Mouse (Mus musculus) c-Kit-positive CD71-negative TER-119-negative erythroid progenitor cells, embryonic 14.5 days (primary cell): Measurements from ENCODE around the gene Gm20517.
"Not testable (repeated sequence)": the region's sequence is repeated elsewhere in the genome, so short reads cannot be mapped to it uniquely, and the experiment has no call there.

ENCODE experiments used
- DNase-seq: peaks from one replicate; pipeline ENCODE4 v3.0.0-alpha.2; 2013; ENCODE audit warnings: low read depth

Gene Gm20517

GRCm38 (mm10) chr17:47628851-47629676 is 17.7 kb downstream of the Gm20517 start:
- peak; percentile 89 for DNase-seq

- DNase-seq = no peak
Measured at GRCm38 (mm10) chr17:47629717-47630677, 18.6 kb downstream of the Gm20517 start.

- DNase-seq = no peak
Measured at GRCm38 (mm10) chr17:47630678-47631065, 19.3 kb downstream of the Gm20517 start, which contains the start of gene Usp49. TSS of gene Usp49 (plus strand) at chr17:47630690.

DNA sequence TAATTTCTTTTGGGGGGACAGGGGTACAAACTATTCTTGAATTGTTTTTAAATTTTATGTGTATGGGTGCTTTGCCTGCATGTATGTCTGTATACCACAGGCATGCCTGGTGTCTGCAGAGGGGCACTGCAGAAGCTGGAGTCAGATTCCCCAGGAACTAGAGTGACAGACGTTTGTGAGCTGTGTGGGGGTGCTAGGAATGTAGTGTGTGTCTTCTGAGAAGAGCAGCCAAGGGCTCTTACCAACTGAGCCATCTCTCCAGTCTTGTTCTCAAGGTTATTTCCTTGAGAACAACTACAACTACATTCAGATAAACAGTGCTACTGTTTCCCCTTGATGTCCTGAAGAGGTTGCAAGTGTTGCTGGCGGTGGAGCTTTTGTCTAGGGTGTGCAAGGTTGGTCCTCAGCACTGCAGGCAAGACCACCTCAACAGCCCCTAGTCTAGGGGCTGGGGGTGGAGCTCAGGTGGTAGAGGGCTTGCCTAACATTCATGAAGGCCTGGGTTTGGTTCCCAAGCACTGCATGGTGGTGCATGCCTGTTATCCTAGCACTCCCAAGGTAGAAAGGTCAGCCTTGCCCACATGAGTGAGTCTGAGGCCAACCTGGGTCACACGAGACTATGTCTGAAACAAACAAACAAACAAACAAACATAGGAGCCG is 20.9 kb downstream of the Gm20517 start:
- DNase-seq = no peak

DNA sequence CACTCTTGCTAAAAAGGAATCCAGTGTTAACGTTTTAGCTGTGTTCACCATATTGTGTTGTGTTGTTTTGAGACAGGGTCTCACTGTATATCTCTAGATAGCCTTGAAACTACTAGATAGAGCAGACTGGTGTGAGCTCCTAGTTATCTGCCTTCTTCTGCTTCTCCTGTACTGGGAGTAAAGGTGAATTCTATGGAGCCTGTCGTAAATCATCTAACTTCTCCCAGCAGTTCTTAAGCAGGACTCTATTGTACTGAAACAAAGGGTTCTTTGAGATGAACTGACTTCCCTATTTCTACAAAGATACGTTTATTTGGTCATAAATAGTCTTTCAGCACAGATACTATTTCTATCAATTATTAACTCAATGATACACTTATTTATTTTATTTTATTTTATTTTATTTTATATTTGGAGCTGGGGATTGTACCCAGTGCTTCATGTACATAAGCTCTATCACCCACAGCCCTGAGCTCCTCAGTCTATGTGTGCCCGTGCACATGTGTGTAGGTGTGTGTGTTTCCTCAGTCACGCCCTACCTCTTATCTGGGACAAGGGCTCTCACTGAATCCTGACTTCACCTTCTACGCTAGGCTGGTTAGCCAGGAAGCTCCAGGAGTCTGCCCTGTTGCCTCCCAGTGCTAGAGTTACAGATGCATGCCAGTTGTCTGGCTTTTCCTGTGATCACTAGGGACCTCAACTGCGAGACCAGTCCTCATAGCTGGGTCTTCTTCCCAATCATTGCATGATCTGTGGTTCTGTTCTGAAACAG is 22.8 kb downstream of the Gm20517 start:
- no peak for DNase-seq

DNA sequence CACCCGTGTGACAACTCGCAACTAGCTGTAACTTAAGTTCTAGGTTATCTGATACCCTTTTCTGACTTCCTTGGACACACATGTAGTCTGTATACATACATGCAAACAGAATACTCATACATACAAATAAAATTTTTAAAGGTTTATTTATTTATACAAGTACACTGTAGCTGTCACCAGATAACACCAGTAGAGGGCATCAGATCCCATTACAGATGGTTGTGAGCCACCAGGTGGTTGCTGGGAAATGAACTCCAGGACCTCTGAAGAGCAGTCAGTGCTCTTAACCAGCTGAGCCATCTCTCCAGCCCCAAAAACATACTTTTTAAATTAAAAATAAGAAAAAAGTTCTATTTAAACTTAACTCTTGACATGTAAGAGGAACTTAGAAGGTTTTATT is 31.6 kb downstream of the Gm20517 start:
- DNase-seq = no peak

GRCm38 (mm10) chr17:47646683-47647082 is 35.3 kb downstream of the Gm20517 start:
- DNase-seq = peak; percentile 84

GRCm38 (mm10) chr17:47648966-47649365 is 37.6 kb downstream of the Gm20517 start:
- no peak for DNase-seq

DNA sequence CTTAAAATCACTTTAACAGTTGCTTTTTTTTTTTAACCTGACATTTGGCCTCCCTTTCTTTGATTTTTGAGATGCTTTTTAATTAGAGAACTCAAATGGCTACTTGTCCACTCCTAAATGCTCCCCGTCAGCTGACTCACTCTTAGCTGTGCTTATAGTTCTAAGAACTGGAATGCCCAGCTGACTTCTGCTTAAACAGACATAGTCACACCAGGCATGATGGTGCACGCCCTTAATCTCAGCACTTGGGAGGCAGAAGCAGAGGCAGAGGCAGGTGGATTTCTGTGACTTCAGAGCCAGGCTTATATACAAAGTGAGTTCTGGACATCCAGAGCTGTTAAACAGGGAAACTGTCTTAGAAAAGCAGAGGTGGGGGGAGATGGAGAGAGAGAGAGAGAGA is 40.6 kb downstream of the Gm20517 start:
- no peak for DNase-seq

- not testable (repeated sequence) for DNase-seq
Measured at GRCm38 (mm10) chr17:47654346-47654745, 43.0 kb downstream of the Gm20517 start.

GRCm38 (mm10) chr17:47655697-47656096 is 44.3 kb downstream of the Gm20517 start:
- DNase-seq = no peak

GRCm38 (mm10) chr17:47657901-47658300 is 46.5 kb downstream of the Gm20517 start:
- no peak for DNase-seq

- DNase-seq = no peak
Measured at GRCm38 (mm10) chr17:47658741-47659243, 47.4 kb downstream of the Gm20517 start.

- no peak for DNase-seq
Measured at GRCm38 (mm10) chr17:47663009-47663713, 51.8 kb downstream of the Gm20517 start.

DNA sequence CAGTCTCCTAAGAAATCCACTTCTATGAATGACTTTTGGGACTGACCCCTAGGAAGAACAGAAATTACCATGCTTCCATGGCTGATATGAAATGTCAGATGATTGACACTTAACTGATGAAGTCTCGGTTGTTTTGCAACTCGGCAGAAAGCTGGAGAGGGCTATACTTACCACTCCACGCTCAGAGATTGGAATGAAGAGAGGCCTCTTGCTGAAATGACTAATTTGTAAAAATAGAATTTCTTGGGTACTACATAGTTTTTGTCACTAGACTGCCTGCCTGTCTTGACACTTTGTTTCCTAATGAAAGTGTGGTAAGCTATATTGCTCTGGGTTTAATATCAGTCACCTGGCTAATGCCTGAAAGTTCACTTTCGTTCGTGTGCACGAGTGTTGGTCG is 53.1 kb downstream of the Gm20517 start:
- no peak for DNase-seq

DNA sequence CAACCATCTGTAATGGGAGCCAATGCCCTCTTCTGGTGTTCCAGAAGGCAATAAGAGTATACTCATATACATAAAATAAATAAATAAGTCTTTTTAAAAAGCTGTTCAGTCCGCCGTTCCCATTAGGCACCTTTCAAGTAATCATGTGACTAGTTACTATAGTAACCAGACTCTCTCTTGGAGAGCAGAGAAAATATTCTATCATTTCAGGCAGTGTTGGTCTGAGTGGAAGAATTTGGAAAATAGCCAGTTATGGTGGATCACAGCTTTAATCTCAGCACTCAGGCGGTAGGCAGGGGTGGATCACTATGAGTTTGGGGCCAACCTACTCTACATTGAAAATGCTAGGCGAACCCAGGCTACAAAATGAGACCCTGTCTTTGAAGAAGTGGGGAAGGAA is 57.8 kb downstream of the Gm20517 start:
- DNase-seq = no peak

DNA sequence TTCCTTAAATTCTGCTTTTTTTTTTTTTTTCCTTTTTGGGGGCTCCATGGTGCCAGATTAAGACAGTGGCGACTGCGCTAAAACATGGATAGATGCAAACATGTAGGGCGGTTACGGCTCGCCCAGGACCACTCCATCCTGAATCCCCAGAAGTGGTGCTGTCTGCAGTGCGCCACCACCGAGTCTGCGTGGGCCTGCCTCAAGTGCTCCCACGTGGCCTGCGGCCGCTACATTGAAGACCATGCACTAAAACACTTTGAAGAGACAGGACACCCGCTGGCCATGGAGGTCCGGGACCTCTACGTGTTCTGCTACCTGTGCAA is 60.6 kb downstream of the Gm20517 start:
- DNase-seq = no peak

GRCm38 (mm10) chr17:47672311-47673111 is 61.1 kb downstream of the Gm20517 start:
- no peak for DNase-seq

GRCm38 (mm10) chr17:47676581-47676980 is 65.2 kb downstream of the Gm20517 start:
- DNase-seq = peak; percentile 65

- DNase-seq = no peak
Measured at GRCm38 (mm10) chr17:47678238-47678637, 66.8 kb downstream of the Gm20517 start.
